Mouse (Mus musculus) kidney, postnatal 36 days (tissue): Measurements from ENCODE around the gene Clec2g.
"Not testable (repeated sequence)": the region's sequence is repeated elsewhere in the genome, so short reads cannot be mapped to it uniquely, and the experiment has no call there.

ENCODE experiments used
- DNase-seq, 2 experiments: peaks; one replicate each; pipeline ENCODE4 v3.0.0; 2021 to 2022; ENCODE audit warnings: mixed read lengths in 2 of 2

Gene Clec2g

DNA sequence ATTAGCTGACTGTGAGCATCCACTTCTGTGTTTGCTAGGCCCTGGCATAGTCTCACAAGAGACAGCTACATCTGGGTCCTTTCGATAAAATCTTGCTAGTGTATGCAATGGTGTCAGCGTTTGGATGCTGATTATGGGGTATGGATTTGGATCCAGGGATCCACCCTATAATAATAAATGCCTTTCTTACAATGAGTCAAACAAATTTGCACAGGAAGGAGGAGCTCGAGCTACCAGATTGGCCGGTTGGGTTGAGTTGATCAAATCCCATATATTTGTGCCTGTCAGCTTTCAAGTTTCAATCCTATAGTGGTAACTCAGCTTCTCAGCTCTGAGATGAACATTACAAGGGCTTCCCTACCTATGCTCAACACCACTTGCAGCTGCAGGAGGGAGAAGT is at the start of gene Clec2g:
TSS of gene Clec2g (plus strand) at position 301 of the 400 bp plus-strand sequence.
- not testable (repeated sequence) for DNase-seq

DNA sequence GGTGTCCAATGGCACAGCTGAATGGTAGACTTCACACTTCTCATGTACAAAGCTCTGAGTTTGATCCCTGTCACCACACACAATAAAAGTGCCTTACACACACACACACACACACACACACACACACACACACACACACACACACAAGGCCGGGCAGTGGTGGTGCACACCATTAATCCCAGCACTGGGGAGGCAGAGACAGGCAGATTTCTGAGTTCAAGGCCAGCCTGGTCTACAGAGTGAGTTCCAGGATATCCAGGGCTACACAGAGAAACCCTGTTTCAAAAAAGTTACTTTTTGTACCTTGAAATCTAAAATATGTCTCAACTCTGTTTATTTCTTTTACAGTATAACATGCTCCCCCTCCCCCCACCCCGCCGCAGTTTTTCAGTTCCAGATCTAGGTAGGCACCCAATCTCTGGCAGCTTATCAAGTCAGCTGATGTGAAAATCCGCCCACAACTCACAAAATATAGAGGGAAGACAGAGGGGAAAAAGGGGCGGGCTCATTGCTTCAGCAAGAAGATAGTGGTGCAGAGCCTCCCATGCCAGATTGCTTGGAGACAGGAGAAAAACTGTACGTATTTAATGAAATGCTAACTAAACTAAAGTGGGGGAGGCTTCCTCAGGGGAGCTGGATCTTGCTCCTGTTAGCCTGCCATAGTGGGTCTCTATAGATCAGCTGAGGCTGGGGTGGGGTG is 46.9 kb upstream of the Clec2g start, which contains the start of gene Clec2i:
TSS of gene Clec2i (plus strand) at position 498 of the 700 bp plus-strand sequence.
- DNase-seq = peak in 1 of 2 experiments; percentile 12

DNA sequence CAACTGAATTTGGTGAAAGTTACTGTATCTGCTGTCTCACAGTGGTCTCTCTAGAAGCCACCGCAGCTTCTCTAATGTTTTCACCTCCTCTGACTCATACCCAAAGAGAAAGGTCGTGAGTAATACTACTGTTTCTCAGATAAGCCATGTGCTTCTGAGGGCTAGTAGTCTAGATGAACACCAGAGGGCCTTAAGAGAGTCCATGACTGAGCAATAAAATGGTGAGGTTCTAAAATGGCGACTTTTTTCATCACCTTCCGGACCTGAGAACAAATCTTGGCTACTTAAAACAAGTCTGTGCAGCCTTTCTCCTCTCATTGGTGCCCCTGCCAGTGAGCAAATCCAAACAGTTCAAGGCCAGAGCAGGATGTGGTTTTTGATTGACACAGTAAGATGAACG is 45.3 kb upstream of the Clec2g start:
- DNase-seq = no peak

DNA sequence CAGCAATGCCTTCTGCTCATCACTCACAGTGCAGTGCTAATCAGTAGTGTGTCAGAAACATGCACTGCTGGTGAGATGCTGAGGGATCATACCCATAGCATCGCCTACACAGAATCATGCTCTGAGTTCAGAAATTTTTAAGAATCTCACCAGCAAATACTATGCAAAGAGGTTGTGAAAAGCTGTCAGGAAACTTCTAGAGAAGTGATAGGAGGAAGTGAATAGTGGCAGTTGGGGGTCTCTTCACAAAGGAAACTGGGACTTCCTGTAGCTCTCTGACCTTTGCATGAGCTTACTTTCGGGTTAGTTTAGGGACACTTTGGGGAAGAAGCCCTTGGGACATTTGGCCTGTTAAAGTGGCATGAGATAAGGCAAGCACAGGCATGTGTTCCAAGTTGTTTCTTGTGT is 43.2 kb upstream of the Clec2g start, which contains the start of gene BC035044:
TSS of gene BC035044 (minus strand) at position 179 of the 408 bp plus-strand sequence.
- no peak for DNase-seq

DNA sequence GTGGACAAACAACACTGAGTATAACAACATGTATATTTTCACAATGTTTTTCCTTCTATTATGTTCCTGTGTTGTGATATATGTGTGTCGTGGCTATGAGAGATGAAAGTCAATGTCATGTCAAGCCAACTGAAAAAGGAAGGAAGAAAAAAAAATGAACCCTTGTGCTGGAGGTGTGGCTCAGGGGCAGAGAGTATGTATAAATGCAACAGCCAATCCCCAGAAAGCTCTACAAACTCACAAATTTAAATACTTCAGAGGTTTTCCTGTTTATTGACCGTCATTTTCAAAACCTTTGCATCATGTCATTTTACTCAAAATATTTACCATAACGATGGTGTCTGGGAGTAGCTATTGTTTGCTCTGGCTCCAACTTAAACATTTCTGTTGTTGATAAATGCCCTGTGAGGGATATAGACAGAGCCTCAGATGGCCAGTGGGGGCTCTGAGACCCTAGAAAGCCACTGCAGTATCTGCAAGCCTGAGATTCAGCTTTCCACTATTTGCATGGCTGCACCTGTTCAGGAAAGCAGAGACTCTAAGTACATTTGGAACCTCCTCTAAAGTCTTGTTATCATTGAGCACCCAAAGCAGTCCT is 38.7 kb upstream of the Clec2g start:
- no peak for DNase-seq

DNA sequence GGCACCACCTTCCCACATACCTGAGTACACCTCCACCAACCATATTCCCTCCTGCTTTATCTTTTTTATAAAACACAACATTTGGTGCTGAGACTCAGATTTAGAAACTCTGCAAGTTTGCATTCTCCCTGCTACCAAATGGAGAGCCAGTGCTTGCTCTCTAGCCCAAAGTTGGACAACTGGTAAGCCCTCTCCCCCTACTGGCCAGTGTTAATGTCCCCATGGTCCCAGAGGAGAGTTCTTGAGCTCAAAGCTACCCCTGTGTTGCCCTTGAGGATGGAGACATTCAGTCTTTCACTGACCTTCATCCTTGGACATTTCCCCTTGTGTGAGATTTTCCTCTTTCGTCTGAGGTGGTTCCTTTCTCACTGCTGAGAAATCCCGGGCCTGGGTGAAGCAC is 34.1 kb upstream of the Clec2g start:
- no peak for DNase-seq

DNA sequence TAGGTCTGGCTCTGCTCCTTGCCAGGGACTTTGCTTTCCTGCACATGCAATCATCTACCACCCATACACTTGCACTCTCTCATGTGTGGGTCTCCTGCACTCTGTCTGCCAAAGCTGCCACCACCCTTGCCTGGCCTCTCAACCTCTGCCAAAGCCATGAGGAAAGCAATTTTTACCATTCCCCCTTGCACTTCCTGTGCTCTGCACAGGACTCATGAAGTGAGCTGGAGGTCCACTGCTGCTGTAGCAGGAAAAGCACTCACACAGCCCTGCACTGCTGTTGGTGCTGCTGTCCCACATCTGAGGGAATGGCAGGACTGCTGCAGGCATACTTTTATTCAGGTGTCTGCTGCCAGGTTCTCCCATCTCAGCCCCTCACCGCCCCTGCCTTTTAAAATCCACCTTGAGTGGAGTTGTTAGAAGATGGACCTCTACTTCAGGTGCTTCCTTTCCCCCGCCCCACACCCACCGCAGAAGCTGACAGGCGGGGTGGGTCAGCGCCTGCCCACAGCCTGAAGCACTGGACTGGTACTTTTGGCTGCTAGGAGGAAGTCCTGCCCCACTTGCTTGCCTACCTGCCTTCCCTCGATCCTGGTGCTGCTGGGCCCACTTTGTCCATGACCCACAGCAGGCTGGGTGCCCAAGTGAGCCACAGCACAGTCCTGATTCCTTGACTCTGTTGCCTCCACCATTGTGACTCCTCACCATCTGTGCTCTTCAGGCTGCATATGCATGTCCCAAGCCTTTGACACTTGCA is 33.2 kb upstream of the Clec2g start:
- not testable (repeated sequence) for DNase-seq

DNA sequence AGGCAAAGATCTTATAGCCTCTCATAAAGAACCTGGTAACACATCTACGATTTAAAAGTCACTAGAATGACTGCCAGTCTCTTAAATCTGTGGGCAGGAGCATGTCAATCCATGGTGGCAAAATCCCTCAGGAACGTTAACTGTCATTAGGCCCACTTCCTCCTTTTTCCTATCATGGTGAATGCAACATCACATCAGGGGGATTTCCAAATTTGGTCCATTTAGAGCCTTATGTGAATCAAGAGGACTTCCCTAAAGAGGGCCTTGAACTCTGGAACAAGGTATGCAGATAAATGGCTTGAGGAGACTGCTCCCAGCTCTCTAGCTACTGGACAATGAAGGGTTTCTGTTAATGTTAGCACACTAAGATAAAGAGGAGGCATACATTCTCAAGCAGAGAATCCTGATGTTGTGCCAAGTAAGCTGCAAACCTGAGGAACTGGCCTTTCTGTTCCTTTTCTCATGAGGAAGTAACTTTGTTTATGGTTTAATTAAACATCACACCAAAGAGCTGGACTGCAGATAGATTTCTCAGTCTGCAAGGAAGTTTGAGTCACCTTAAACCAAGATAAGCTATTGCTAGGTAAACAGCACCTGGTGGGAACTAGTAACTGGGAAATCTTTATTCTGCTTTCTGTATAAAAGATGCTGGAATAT is 20.5 kb upstream of the Clec2g start:
- no peak for DNase-seq

DNA sequence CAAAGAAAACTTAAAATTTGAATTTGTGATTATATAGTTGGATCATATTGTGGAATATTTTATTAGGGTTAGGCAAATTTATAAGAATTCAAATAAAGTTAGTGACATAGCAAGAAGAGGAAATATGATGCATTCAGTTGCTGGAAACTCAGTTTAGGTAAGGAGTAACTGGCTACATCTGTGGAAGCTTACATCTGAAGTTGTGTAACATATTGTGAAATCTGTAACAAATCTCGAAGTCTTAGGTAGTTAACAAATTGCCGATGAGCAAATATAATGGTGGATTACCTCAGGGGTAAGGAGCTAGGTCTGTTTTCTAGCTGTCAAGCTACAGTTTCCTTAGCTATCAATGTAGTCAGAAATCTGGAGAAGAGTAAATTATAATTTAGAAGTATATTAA is 16.9 kb upstream of the Clec2g start:
- no peak for DNase-seq

DNA sequence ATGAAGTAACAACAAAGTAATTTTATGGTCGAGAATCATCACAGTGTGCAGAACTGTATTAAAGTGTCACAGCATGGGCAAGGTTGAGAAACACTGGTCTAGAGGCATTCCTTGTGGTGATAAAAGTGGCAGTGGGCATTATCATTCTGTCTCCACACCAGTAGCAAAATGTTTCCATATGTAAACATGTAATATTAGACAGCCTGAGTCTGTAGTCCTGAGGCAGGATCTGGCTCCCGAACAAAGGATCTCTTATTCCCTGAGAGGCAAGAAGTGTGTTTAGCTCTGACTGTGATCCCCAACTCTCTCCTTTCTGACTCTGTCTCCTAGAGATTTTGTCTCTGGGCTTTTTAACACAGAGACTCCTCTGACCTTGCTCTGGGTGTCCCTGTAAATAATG is 1.1 kb upstream of the Clec2g start:
- no peak for DNase-seq

DNA sequence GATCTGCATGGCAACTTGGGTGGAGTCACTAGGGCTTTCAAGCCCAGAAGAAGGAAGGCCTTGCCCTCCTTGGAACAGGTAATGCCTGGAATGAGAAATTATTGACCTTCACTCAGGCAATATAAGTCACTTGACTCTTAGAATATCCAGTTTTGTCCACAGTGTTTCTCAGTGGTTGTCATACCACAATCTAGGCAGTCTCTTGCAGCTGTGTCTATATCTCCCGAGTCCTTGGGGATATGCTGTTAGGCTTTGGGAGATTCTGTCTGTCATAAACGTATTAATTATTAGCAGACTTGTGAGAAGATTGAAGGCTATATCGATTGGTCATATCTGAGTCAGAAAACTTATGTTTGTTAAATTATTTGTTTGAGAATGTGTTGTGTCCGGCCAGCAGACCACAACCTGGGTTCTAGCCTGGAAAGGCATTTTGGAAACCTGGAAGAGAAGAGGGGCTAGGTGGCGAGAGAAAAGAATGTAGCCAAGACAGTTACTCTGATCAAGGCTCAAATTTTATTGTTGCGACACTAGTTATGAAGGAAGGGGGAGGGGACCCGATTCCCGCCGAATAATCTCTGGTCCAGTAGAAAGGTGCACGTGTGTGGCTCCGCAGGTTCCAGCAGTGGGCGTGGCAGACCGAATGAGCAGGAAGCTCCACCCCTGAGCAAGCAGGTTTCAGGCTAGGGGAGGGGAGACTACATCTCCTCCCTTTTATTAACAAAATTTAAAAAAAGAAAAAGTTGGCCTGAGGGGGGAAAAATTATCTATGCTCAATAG is 1.9 kb downstream of the Clec2g start:
- DNase-seq = not testable (repeated sequence)

DNA sequence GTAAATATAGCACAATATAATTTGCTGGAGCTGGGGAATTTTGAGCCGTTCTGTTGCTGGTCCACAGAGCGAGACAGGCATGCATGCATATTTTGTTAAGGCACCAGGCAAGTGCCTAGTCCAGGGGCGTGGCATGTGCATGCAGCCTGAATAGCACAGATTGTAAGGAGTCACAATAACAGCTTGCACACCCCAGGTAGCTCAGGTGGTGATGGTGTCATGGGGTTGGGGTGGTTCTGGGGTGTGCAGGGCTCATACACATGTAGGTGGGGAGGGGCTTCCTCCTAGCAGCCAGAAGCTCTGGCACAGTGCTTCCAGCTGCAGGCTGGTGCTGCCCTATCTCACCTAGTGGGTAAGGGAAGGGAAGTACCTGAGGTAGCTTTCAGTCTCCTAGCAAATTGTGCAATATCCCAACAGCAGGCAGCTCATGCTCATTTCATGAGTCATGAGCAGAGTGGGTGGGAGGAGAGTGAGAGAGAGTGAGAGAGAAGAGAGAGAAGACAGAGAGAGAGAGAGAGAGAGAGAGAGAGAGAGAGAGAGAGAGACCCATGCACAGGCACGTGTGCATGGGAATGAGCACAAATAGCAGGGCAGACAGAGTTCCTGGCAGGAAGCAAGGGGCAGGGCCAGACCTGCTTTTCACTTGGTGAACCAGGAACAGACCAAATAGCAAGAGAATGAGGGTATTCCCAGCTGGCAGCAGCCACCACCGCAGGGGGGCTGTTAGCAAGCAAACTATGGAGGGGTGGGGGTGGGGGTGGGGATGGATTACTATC is 7.7 kb downstream of the Clec2g start:
- DNase-seq = no peak

DNA sequence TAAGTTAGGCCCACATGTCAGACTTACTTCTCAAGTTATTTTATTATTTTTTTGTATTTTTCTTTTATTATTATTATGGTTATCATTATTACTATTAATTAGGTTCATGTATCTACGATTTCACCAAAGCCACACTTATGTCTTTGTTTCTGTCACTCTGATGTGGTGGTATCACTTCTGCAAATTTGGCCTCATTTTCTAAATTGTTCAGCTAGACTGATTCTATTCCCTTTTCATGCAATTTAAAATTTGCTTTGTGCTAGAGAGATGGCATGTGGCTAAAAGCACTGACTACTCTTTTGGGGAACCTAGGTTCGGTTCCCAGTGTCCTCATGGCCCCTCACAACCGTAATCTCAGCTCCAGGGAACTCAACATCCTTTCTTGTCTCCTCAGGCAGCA is 11.4 kb downstream of the Clec2g start:
- no peak for DNase-seq

DNA sequence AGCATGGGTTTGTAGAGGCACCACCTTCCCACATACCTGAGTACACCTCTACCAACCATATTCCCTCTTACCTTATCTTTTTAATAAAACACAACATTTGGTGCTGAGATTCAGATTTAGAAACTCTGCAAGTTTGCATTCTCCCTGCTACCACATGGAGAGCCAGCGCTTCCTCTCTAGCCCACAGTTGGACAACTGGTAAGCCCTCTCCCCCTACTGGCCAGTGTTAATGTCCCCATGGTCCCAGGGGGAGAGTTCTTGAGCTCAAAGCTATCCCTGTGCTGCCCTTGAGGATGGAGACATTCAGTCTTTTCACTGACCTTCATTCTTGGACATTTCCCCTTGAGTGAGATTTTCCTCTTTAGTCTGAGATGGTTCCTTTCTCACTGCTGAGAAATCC is 26.9 kb downstream of the Clec2g start:
- no peak for DNase-seq

DNA sequence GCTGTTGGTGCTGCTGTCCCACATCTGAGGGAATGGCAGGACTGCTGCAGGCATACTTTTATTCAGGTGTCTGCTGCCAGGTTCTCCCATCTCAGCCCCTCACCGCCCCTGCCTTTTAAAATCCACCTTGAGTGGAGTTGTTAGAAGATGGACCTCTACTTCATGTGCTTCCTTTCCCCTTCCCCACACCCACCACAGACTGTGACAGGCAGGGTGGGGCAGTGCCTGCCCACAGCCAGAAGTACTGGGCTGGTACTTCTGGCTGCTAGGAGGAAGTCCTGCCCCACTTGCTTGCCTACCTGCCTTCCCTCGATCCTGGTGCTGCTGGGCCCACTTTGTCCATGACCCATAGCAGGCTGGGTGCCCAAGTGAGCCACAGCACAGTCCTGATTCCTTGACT is 27.9 kb downstream of the Clec2g start:
- not testable (repeated sequence) for DNase-seq

DNA sequence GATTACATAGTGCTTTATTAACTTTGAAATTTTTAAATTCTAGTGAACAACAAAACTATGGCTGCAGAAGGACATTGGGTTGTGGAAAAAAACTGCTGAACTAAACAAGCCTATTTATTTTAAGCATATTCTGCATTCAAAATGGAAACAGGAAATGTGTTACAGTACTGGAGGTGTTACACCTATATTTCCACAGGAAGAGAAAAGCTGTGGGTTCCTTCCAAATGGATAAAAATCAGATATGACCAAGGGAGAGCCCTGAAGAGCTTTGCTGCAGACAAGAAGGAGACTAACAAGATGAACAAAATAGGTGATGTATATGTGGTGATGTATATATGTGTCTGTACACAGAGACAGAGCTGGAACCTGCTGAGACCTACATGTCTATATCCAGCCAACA is 30.3 kb downstream of the Clec2g start:
- DNase-seq = no peak

DNA sequence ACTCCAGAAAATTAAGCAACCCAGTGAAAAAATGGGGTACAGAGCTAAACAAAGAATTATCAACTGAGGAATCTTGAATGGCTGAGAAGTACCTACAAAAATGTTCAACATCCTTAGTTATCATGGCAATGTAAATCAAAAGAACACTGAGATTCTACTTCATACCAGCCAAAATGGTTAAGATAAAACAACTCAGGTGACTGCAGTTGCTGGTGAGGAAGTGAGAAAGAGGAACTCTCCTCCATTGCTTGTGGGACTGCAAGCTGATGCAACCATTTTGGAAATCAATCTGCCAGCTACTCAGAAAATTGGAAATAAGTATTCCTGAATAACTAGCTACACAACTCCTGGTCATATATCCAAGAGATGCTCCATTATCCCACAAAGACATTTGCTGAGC is 34.3 kb downstream of the Clec2g start:
- DNase-seq = no peak

DNA sequence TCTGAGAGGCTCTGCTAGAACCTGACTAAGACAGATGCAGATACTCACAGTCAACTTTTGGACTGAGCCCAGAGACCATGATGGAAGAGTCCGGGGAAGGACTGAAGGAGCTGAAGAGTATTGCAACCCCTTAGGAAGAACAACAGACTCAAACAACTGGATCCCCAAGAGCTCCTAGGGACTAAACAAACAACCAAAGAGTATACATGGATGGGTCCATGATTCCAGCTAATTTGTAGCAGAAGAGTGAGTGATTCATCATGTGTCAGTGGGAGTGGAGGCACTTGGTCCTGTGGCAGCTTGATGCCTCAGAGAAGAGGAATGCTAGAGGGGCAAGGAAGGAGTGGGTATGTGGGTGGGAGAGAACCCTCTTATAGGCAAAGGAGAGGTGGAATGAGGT is 35.6 kb downstream of the Clec2g start:
- no peak for DNase-seq

DNA sequence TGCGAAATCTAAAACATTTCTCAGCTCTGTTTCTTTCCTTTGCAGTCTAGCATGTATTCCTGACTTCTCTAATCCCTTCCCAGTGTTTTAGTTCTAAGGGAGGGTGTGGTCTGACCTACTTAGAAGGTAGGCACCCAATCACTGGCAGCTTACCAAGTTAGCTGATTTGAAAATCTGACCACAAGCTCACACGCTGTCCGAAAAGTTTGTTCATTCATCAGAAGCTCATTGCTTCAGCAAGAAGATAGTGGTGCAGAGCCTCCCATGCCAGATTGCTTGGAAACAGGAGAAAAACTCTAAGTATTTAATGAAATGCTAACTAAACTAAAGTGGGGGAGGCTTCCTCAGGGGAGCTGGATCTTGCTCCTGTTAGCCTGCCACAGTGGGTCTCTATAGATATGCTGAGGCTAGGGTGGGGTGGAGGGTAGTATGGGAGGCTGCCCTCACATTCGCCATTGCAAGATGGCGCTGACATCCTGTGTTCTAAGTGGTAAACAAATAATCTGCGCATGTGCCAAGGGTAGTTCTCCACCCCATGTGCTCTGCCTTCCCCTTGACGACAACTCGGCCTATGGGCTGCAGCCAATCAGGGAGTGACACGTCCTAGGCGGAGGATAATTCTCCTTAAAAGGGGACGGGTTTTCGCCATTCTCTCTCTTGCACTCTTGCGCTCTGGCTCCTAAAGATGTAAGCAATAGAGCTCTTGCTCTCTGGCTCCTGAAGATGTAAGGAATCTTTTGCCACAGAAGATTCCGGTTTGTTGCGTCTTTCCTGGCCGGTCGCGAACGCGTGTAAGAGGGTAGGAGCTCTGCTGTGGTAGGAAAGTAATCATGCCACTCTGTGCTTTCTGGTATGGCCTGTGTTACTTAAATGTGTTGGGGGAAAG is 36.6 kb downstream of the Clec2g start:
- not testable (repeated sequence) for DNase-seq

DNA sequence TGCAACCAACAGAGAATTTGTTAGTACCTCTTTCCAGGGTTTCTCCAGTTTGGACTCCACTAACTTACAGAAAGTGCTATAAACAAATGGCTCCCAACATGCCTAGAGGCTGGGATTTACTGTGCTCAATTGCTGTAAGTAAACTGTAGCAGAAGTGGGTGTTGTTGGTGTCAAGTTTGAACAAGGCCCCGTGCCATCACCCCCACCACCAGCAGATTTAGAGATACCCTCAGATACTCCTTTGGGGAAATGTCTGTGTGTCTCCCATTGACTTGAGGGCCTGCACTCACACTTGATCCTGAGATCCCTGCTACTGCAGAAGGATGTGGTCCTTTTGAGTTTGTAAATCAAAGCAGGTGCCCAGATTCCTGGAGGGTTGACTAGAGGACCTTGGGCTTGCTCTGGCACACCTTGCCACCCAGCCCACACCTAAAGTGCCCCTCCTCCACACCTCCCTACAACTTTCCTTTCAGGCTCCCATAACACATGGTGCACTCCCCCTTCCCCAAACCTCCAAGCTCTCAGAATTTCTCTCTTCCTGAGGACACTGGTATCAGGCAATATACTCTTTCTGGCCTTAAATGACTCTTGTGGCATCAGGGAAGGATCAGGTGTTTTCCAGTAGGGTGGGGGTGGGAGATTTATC is 37.3 kb downstream of the Clec2g start:
- DNase-seq = no peak
